Mouse (Mus musculus) layer of hippocampus, adult 18-20 months (tissue): ENCODE results near the gene Rere. TPM values are rescaled to one million over a fixed set of nuclear protein-coding genes. Genes with fewer than 3 reads are reported as not detected.

Experiments
- DNase-seq, 2 experiments: peaks; one replicate each; pipeline ENCODE4 v3.0.0; 2022; ENCODE audit warnings: low spot score in 2 of 2
- long read RNA-seq: library from polyadenylated mRNA; stranded (forward); transcript quantifications from one replicate; pipeline ENCODE4 v2.0.0, GENCODE M21; 2021
- total RNA-seq, 2 experiments: library from RNA; stranded (reverse); gene quantifications; 2 replicates each; pipeline ENCODE4 v1.2.3; 2021

Rere gene
- 100 to 1,000 TPM; 128 to 139 TPM for total RNA-seq
- long read RNA-seq, full-length matches to known transcripts = 8 of 88 reads
- long read RNA-seq, partial matches to known transcripts = 38 of 88 reads
- long read RNA-seq, other reads (novel, unspliced or antisense) = 42 of 88 reads

DNA sequence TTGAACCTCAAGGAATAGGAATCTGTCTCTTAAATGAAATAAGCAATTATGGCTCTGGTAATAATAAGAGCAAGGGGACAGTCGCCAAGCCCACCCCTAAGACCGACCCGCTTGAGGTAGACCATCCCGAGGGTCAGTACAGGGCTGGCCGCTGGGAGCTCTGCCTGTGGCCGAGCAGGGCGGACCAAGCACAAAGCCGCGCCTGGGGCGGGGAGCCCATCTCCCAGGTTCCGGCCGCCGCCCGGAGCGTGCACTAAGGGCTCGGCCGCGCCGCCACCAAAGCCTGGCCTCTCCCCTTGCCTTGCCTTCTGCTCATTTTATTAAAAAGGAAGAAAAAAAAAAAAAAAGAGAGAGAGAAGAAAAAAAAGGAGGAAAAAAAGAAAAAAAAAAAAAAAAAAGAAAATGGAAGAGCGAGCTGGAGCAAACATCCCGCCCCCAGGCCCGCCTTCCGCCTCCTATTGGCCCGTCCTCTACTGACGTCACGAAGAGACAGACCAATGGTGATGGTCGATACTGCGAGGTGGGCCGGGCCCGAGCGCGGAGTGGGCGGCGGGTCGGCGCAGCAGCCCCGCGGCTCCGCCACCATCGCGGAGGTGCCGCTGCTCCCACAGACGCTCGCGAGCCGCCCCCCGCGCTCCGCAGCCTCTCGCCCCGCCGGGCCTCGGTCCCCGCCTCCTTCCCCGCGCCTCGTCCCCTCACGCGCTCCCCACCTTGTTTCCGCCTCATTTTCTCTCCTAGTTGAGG, at the start of gene Rere:
Gene Rere, plus strand, starts transcription at position 629 of the 744 bp plus-strand sequence.
- peak; percentile 97 to 98 for DNase-seq

DNA sequence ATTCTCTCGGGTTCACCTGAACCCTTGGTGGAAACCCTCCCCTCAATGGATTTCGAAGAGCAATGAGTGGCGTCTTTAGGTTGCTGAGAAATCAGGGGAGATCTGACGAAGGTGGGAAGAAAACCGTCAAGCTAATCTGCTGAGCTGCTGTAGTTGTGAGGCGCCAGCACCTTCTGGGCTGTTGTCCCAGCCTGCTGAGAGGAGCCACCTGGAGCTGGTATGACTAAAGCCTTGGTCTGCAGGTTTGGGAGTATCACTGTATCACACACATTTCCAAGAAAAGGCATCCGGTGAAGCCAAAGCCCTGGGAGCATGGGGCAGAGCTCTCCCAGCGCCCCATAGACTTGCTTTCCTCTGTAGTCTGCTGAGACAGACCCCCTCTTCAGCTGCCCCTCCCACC, 49.6 kb upstream of the Rere start:
- no peak for DNase-seq

DNA sequence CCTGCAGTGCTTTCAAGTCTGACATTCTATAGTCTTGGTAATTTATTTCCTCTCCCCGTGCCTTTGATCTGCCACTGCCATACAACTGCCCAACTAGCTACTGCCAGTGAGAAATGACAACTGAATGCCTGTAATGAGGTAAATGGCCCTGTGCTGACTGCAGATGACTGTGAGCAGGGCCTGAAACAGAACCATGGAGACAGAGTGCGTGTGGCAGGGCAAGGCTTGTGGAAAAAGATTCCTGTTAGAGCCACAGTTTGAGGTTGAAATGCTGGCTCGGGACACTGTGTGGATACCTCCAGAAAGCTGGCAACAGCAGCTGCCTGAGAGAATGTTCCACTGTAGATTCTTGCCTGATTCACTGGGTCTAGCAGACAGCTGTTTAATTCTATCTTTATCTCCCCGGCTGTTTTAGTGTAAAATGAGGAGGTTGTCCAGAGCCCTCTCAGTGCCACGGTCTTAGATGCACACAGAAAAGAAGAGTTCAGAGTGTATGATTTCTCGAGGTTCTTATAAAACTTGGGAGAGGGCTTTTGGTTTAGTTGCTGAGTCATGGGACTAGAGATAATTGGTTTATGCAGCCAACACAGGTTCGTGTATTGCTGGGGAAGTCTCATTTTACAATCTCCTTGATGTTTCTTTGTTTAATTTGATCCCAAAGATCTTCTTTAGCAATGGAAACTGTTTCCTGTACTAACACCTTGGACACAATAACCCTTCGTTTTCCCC, 46.7 kb upstream of the Rere start:
- DNase-seq = no peak

DNA sequence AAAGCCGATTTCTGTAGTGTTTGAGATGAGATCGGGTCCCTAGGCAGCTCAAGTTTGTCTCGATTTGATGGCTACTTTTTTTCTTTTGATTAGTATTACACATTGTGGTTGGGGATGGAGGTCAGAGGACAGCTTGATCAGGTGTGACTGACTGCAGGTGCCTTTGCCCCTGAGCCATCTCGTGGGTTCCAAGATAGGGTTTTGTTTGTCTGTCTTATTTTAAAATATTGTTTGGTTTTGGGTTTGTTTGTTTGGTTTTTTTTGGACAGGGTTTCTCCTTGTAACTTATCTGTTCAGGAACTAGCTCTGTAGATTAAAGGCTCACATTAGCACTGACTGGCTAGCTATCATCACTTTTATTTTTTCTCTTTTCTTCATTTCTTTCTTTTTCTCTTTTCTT, 45.9 kb upstream of the Rere start:
- no peak for DNase-seq

GRCm38 (mm10) chr4:150236031-150236430, 45.4 kb upstream of the Rere start:
- DNase-seq = no peak

- DNase-seq = peak; percentile 91 to 98
Observed at GRCm38 (mm10) chr4:150236521-150237481, 44.6 kb upstream of the Rere start, which contains the start of gene Eno1. TSS of gene Eno1 (plus strand) at chr4:150236721.

DNA sequence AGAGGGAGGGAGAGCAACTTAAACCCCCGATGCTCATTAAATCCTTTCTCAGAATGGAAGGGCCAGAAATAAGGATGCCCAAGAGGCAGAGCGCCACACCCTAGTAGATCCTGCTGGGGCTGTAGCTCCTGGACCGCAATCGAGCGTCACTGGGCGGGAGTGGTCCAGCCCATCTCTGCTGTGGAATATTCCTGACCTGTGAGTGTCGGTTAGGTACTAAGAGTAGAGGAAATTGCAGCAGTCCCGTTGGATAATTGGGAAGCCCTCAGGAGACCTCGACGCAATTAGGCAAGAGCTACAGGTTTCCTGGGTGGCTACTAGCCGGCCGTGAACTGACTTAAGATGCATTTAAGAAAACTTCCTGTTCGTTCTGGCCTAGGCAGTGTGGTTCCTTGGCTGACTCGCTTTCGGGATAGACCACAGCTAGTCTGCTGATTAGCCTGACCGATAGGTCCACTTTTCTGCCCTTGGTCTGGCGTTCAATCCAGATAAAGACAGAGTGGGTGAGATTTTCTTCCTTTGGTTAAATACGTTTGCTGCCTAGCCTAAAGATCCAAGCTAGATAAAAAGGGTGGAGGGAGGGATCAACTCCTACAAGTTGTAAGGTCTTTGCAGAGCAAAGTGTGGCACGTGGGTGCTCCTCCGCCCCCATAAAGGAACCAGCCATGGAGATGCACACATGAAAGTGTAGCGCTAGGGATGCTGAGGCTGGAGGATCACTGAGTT, 43.6 kb upstream of the Rere start:
- DNase-seq = no peak

DNA sequence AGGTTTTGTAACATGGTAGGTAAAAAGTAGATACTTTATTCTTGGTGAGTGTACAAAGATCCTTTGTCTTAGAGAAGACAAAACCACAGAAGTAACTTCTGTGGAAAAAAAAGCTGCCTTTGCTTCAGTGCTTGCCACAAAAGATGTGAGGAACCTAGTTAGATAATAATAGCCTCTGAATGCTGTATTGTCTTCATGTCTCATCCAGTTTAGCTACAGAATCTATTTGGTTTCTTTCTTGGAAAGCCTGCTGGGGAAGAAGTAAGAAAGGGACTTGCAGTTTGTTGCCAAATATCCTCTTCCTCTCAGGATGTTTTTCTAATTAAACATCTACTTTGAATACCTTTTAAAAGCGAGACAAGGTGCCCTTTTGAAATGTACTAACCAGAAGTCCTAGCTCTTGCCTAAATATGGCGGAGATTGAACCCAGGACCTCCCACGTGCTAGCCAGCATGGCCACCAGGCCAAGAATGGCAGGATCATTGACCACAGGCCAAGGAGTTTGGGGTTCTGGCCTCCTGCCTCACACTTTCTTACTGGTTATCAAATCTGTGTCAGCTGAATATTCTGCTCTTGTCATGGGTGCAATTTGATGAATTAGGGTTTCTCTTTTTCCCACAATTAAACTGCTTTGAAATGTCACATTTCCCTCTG, 42.9 kb upstream of the Rere start:
- DNase-seq = no peak

GRCm38 (mm10) chr4:150239087-150239480, 42.4 kb upstream of the Rere start:
- DNase-seq = no peak

GRCm38 (mm10) chr4:150239503-150239902, 41.9 kb upstream of the Rere start:
- no peak for DNase-seq

GRCm38 (mm10) chr4:150239951-150240368, 41.5 kb upstream of the Rere start:
- DNase-seq = peak in 1 of 2 experiments; percentile 90

- DNase-seq = no peak
Observed at GRCm38 (mm10) chr4:150240381-150240886, 41.0 kb upstream of the Rere start.

- DNase-seq = no peak
Observed at GRCm38 (mm10) chr4:150241708-150242107, 39.7 kb upstream of the Rere start.

DNA sequence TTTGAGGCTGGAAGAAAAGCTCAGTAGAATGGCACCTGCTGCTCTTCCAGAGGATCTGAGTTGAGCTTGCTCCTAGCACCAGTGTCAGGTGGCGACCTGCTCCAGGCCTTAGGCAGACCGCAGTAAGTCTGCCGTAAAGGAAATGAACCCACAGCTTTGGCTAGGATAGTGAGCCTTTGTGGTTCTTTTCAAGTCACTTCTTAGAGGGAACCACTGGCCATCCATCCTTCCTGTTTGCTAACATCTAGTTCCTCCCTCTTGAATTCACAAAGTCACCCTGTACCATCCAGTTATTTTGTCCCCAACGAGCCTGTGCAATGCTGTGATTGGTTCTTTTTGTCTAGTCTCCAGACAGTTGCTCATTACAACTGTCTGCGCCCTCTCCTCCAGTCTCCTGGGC, 38.7 kb upstream of the Rere start:
- no peak for DNase-seq

GRCm38 (mm10) chr4:150245876-150246275, 35.6 kb upstream of the Rere start:
- no peak for DNase-seq

DNA sequence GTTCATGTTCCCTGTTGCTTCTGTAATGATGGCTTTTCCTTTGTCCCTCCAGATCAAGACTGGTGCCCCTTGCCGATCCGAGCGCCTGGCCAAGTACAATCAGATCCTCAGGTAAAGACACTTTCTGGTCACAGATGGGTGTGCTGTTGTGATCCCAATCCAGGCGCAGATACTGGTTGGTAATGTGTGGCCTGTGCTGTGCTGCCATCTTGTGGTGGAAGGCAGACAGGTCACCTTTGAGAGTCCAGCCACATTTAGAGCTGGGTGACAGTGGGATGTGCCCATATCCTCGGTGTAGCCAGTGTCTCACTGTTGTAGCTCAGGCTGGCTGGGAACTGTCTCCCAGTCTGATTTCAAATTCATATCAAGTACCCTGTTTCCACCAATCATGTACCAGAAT, 33.4 kb upstream of the Rere start:
- DNase-seq = peak in 1 of 2 experiments; percentile 83

DNA sequence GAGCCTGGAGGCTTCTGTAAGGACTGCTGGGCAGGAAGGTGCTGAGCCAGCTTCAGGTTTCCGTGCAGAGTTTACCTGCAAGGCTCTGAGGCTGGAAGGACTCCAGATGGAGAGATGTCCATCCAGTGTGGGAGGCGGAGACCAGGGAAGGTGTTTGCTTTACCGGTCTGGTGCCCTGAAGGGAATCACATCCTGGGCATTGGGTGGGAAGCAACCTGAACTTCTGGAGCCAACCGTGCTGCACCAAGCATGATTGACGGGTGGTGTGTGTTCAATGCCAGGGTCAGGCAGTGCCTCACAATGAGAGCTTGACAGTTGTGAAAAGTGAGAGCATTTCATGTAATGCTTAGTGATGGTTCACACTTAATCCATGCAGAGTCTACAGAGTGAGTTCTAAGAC, 32.5 kb upstream of the Rere start:
- no peak for DNase-seq

- DNase-seq = no peak
Observed at GRCm38 (mm10) chr4:150249731-150250270, 31.6 kb upstream of the Rere start.
